Mouse (Mus musculus): Measurements from ENCODE around the gene Ccdc90b.
A peak's percentile ranks its signal among the peaks of the same experiment; 100 is the strongest.

Gene Ccdc90b

GRCm38 (mm10) chr7:92560986-92561876 is at the start of gene Ccdc90b:
Gene Ccdc90b (plus strand): TSS chr7:92561149.
- DNase-seq = peak; percentile 79

GRCm38 (mm10) chr7:92520397-92520796 is 40.6 kb upstream of the Ccdc90b start:
- DNase-seq = no peak

GRCm38 (mm10) chr7:92520820-92521219 is 40.1 kb upstream of the Ccdc90b start:
- DNase-seq = no peak

GRCm38 (mm10) chr7:92529245-92529644 is 31.7 kb upstream of the Ccdc90b start:
- DNase-seq = no peak

- DNase-seq = no peak
Observed at GRCm38 (mm10) chr7:92532351-92533036, 28.5 kb upstream of the Ccdc90b start.

- DNase-seq = no peak
Observed at GRCm38 (mm10) chr7:92546763-92547162, 14.2 kb upstream of the Ccdc90b start.

GRCm38 (mm10) chr7:92550248-92550989 is 10.5 kb upstream of the Ccdc90b start:
- DNase-seq = no peak

DNA sequence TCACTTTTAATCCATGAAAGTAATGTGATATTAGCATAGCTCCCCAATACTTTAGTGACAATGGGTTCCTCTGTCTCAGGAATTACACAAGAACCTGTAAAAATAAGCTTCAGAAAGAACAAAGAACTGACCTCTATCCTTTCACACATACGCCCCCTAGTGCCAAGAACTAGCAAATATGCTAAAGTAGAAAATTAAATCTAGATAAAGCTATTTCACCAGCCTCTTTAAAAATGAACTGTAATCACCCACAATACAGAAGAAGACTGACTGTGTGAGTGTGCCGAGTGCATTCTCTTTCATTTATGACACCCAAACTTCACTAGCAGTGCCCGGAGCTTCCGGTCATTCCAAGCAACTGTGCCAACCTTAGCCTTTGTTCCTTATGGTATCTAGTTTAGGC is 10.0 kb upstream of the Ccdc90b start:
- peak; percentile 23 for DNase-seq

DNA sequence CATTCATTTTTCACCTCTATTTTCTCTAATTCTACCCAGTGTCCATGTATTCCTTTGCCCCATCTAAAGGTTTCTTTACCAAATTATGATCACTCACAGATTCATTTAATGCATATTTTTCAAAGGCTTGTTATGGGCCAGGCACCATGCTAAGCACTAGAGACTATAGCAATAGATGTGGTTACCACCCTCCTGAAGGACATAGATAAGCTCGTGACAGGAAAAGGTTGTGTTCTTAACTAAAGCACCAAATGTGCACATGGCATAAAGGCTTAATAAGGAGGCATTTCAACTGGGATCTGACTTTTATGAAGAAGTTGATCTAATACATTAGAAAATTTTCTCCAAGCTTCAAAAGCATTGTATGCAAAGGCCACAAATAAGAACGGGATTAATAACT is 2.2 kb upstream of the Ccdc90b start:
- no peak for DNase-seq

GRCm38 (mm10) chr7:92566775-92567174 is 5.8 kb downstream of the Ccdc90b start:
- no peak for DNase-seq

GRCm38 (mm10) chr7:92580491-92581207 is 19.7 kb downstream of the Ccdc90b start:
- no peak for DNase-seq

DNA sequence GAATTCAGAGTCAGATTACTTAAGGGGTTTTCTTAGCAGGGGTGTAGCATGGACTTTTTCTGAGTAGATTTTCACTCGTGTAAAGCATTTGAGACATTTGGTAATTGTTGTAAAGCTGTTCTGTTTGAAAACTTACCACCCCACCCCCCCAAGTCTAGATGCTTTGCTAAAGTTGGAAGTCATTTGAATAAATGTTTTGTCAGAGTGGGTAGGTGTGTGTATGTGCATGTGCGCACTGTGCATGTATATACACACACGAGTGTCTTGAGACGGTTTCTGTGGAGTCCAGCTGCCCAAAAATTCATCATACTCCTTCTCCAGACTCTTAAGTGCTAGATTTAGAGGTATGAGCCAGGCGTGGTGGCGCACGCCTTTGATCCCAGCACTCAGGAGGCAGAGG is 22.6 kb downstream of the Ccdc90b start:
- no peak for DNase-seq

DNA sequence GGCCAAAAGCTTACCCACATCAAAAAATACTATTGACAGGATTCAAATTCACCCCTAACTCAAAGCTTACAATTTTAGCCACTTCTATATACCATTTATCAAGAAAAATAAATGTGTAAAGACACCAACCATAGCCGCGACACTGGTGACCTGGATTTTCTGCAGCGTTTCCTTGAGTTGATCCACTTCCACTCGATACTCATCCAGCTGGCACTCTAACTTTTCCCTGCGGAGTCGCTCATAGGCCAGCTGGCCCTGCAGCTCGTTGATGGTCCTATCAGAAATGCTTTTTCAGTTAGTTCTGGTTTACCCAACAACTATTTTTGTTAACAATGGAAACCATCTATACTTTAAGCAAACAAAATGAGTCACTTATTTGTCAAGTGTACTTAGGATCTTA is 29.0 kb downstream of the Ccdc90b start:
- no peak for DNase-seq

DNA sequence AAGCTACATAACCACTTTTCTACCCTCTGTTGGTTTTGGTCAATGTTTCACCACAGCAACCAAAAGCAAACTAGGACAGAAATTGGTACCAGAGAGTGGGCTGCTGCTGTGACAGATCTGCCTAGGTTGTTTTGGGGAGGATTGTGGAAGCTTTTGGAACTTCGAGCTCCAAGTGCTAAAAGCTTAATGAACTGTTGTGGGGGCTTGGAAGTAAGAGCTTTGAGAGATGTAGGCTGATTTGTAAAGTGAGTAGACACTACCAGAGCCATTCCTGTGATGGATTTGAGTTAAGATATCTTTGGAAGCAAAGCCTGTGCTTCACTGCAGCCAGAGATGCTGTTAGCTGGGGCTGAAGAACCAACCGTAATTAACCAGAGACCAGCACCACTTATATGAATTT is 29.9 kb downstream of the Ccdc90b start:
- DNase-seq = no peak

DNA sequence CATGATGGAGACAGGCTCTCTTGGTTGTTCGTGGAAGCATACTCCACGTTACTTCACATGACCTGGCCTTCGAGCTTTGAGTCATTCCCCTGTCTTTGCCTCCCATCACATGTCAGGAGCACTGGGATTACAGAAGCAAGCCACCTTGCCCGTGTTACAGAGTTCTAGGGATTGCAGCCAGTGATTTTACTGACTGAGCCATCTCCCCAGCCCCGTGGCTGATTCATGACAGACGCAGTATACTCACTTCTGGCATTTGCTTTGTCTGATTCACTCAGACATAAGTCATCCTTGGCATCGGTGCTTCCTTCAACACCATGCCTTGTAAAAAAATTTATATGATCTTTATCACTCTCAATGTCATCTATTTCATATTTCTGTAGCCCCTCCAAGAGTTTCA is 44.0 kb downstream of the Ccdc90b start:
- DNase-seq = no peak

DNA sequence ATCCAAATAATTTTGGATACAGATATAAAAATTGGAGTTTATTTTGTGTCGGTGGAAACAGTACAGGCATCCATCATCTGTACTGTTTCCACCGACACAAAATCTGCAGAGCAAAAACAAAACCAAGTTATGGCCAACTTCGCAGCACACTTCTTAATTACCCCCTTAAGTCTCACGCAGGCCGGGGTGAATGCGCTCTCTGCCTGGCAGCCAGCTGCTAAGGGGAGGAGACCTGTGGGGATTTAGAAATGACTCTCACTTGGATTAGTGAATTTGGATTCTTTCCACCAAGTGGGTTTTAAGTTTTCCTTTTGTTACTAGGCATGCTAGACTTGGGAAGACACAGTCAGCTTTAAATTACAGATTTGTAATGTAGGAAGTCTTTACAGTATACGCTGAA is 49.9 kb downstream of the Ccdc90b start:
- DNase-seq = no peak

- no peak for DNase-seq
Observed at GRCm38 (mm10) chr7:92624488-92624887, 63.5 kb downstream of the Ccdc90b start.

- DNase-seq = no peak
Observed at GRCm38 (mm10) chr7:92630167-92630566, 69.2 kb downstream of the Ccdc90b start.
